ENCODE assay signal across 15 mouse cellular contexts in genomic region chr2:115131746-115132145, GRCm38 (mm10).
A peak's percentile ranks its signal among the peaks of the same experiment; 100 is the strongest.
DNase-seq lines count a peak whose midpoint lies in the region; ATAC-seq and TF ChIP-seq lines count a peak whose summit lies in the region.
"Had no signal": no experiment of that assay in that cellular context is flagged by ENCODE, and none has a peak within 500 bp of the region (broad histone marks: within the 10 kb centered on the region; RNA-seq: fewer than 3 reads in every experiment).

No protein-coding gene starts in this region.

- no peaks in the 10 kb centered on the region for H3K27me3 ChIP-seq in lung, postnatal 0 days (replicated peaks; ENCODE audit: insufficient read depth, low read length)
- H3K27me3 ChIP-seq in forebrain, embryonic 12.5 days = no peaks in the 10 kb centered on the region
- H3K27me3 ChIP-seq: embryonic facial prominence, embryonic 12.5 days had no signal

- TF ChIP-seq CTCF in lung, postnatal 0 days (IDR thresholded peaks at IDR 0.05) = no peak

- H3K9me3 ChIP-seq in lung, postnatal 0 days (ENCODE audit: low read length) = no peaks in the 10 kb centered on the region
- H3K9me3 ChIP-seq in forebrain, embryonic 12.5 days = no peaks in the 10 kb centered on the region
- H3K9me3 ChIP-seq: embryonic facial prominence, embryonic 12.5 days had no signal

- WGBS in lung, postnatal 0 days = 63% methylated on average over 2 of the region's 2 CpGs
- WGBS in forebrain, embryonic 12.5 days = 17% methylated on average over 2 of the region's 2 CpGs

- TF ChIP-seq EP300 in lung, postnatal 0 days (IDR thresholded peaks at IDR 0.05) = no peak

- no peak overlapping the region for H3K4me3 ChIP-seq in lung, postnatal 0 days (ENCODE audit: low read depth, low read length)
- no peak overlapping the region for H3K4me3 ChIP-seq in forebrain, embryonic 12.5 days (replicated peaks)
- H3K4me3 ChIP-seq: embryonic facial prominence, embryonic 12.5 days; layer of hippocampus, adult 2 months had no signal

- H3K36me3 ChIP-seq in lung, postnatal 0 days (ENCODE audit: insufficient read depth, low read length) = no peaks in the 10 kb centered on the region
- no peaks in the 10 kb centered on the region for H3K36me3 ChIP-seq in forebrain, embryonic 12.5 days (replicated peaks)
- H3K36me3 ChIP-seq: embryonic facial prominence, embryonic 12.5 days had no signal

- no peak overlapping the region for H3K9ac ChIP-seq in lung, postnatal 0 days (replicated peaks; ENCODE audit: low read depth)
- no peak overlapping the region for H3K9ac ChIP-seq in forebrain, embryonic 12.5 days
- H3K9ac ChIP-seq: embryonic facial prominence, embryonic 12.5 days; liver, embryonic 14.5 days had no signal

- ATAC-seq in lung, postnatal 0 days = no peak
- peak; percentile 75 for ATAC-seq in forebrain, embryonic 12.5 days (ENCODE audit: low FRiP score)

- H3K27ac ChIP-seq in lung, postnatal 0 days (ENCODE audit: low read length) = no peak overlapping the region
- H3K27ac ChIP-seq in forebrain, embryonic 12.5 days = peak overlapping the region; percentile 77
- H3K27ac ChIP-seq: embryonic facial prominence, embryonic 12.5 days; layer of hippocampus, adult 2 months; liver, embryonic 14.5 days had no signal

- no peak overlapping the region for H3K4me2 ChIP-seq in lung, postnatal 0 days (replicated peaks; ENCODE audit: low read depth, low read length)
- no peak overlapping the region for H3K4me2 ChIP-seq in forebrain, embryonic 12.5 days
- H3K4me2 ChIP-seq: embryonic facial prominence, embryonic 12.5 days had no signal

- no peaks in the 10 kb centered on the region for H3K4me1 ChIP-seq in lung, postnatal 0 days (ENCODE audit: insufficient read depth, low read depth, low read length)
- peaks cover 18% of the 10 kb centered on the region for H3K4me1 ChIP-seq in forebrain, embryonic 12.5 days
- H3K4me1 ChIP-seq: embryonic facial prominence, embryonic 12.5 days had no signal

- peak; percentile 10 for DNase-seq in cerebellum, adult 11 months
- DNase-seq in cerebellum, postnatal 4 days (ENCODE audit: low spot score in 2 of 2) = no peak
- peak; percentile 2 for DNase-seq in lung, postnatal 14 days
- no peak for DNase-seq in lung, postnatal 0 days (ENCODE audit: low spot score)
- peak; percentile 44 to 60 for DNase-seq in kidney, postnatal 36 days
- DNase-seq in urinary bladder, postnatal 4 days (ENCODE audit: low spot score in 2 of 2) = no peak
- DNase-seq in right cerebral cortex, adult 18-20 months = no peak
- DNase-seq: B cell, adult 2 months; gastrocnemius, postnatal 36 days; lung, postnatal 36 days; thymus, postnatal 25 days had no signal

Comparison
In these comparisons a context has a peak if more than half of its experiments do, and no peak if none do; other contexts are left out.
1. DNase-seq: peak in cerebellum, adult 11 months (single experiment), lung, postnatal 14 days (single experiment) and kidney, postnatal 36 days (2 of 2); none in cerebellum, postnatal 4 days (0 of 2), lung, postnatal 0 days (single experiment), urinary bladder, postnatal 4 days (0 of 2) and right cerebral cortex, adult 18-20 months (single experiment).